Mouse (Mus musculus) right cerebral cortex, postnatal 36 days (tissue): ENCODE data around the gene Lrrc8d.
"Not testable (repeated sequence)": the region's sequence is repeated elsewhere in the genome, so short reads cannot be mapped to it uniquely, and the experiment has no call there.

Experiments
- DNase-seq, 2 experiments: peaks; one replicate each; pipeline ENCODE4 v3.0.0; 2022; ENCODE audit warnings: low spot score in 2 of 2, mixed read lengths in 1 of 2

The Lrrc8d gene

GRCm38 (mm10) chr5:105684861-105685600 lies 14.7 kb upstream of the Lrrc8d start:
- peak; percentile 48 to 50 for DNase-seq

GRCm38 (mm10) chr5:105685780-105686305 lies 13.9 kb upstream of the Lrrc8d start:
- DNase-seq = not testable (repeated sequence)

GRCm38 (mm10) chr5:105686331-105686995 lies 13.3 kb upstream of the Lrrc8d start:
- no peak for DNase-seq

- peak; percentile 22 to 41 for DNase-seq
Measured at GRCm38 (mm10) chr5:105690502-105691454, 9.0 kb upstream of the Lrrc8d start.

- DNase-seq = no peak
Measured at GRCm38 (mm10) chr5:105691645-105692044, 8.1 kb upstream of the Lrrc8d start.

- DNase-seq = no peak
Measured at GRCm38 (mm10) chr5:105694339-105694930, 5.3 kb upstream of the Lrrc8d start.

GRCm38 (mm10) chr5:105696049-105696448 lies 3.7 kb upstream of the Lrrc8d start:
- no peak for DNase-seq

- no peak for DNase-seq
Measured at GRCm38 (mm10) chr5:105697886-105698285, 1.9 kb upstream of the Lrrc8d start.

GRCm38 (mm10) chr5:105698694-105699093 lies 1.1 kb upstream of the Lrrc8d start:
- no peak for DNase-seq

GRCm38 (mm10) chr5:105700070-105700851 lies 492 bp downstream of the Lrrc8d start:
- DNase-seq = peak; percentile 51 to 62

GRCm38 (mm10) chr5:105701326-105701725 lies 1.6 kb downstream of the Lrrc8d start:
- no peak for DNase-seq

- DNase-seq = no peak
Measured at GRCm38 (mm10) chr5:105701844-105702243, 2.1 kb downstream of the Lrrc8d start.

GRCm38 (mm10) chr5:105702580-105703285 lies 3.0 kb downstream of the Lrrc8d start:
- no peak for DNase-seq

- DNase-seq = no peak
Measured at GRCm38 (mm10) chr5:105703286-105703655, 3.5 kb downstream of the Lrrc8d start.

- DNase-seq = no peak
Measured at GRCm38 (mm10) chr5:105704573-105704972, 4.8 kb downstream of the Lrrc8d start.

- no peak for DNase-seq
Measured at GRCm38 (mm10) chr5:105706635-105707034, 6.9 kb downstream of the Lrrc8d start.

GRCm38 (mm10) chr5:105708276-105708675 lies 8.5 kb downstream of the Lrrc8d start:
- DNase-seq = no peak

- no peak for DNase-seq
Measured at GRCm38 (mm10) chr5:105710473-105710872, 10.7 kb downstream of the Lrrc8d start.

- DNase-seq = no peak
Measured at GRCm38 (mm10) chr5:105714446-105714845, 14.7 kb downstream of the Lrrc8d start.

GRCm38 (mm10) chr5:105715095-105715494 lies 15.3 kb downstream of the Lrrc8d start:
- DNase-seq = no peak
